Mouse (Mus musculus) testis, adult 2 months (tissue): ENCODE results near the gene Dedd.

Experiments
- CTCF ChIP-seq: fragments of 200-500 bp; IDR thresholded peaks from 2 replicates; pipeline ENCODE4 v1.5.1; 2012; ENCODE audit warnings: low read depth, mild to moderate bottlenecking, inconsistent platforms, low read length, moderate library complexity; ENCODE audit not compliant: control insufficient read depth, insufficient read depth, insufficient replicate concordance
- POLR2A ChIP-seq: fragments of 200-500 bp; IDR thresholded peaks from 2 replicates; pipeline ENCODE4 v1.6.1; 2012; ENCODE audit warnings: low read depth, mild to moderate bottlenecking, inconsistent platforms, low read length, moderate library complexity; ENCODE audit not compliant: control insufficient read depth

DNA sequence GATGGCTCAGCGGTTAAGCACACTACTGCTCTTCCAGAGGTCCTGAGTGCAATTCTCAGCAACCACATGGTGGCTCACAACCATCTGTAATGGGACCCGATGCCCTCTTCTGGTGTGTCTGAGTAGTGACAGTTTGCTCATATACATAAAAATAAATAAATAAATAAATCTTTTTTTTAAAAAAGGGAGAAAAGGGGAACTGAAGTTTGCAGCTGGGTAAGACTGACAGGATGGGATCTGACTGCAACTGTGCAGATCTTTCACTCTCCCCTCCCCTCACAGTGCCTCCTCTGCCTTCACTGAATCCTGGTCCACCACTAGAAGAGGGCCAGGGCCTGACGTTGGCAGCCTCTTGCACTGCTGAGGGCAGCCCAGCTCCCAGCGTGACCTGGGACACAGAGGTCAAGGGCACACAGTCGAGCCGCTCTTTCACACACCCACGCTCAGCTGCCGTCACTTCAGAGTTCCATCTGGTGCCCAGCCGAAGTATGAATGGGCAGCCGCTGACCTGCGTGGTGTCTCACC, 53.2 kb downstream of the Dedd start:
- no peak for TF ChIP-seq CTCF
- TF ChIP-seq POLR2A: no peak
